Mouse (Mus musculus) left cerebral cortex, postnatal 14 days (tissue): Measurements from ENCODE around the gene Lmbr1l. TPM values are rescaled to one million over a fixed set of nuclear protein-coding genes. Genes with fewer than 3 reads are reported as not detected.

Experiments used
- DNase-seq, 2 experiments: peaks; one replicate each; pipeline ENCODE4 v3.0.0; 2021 to 2022; ENCODE audit warnings: low spot score in 2 of 2, mixed read lengths in 1 of 2
- intact Hi-C: fragments of 180-260 bp; cut with DNase I; formaldehyde crosslinking; loops from one replicate; pipeline ENCODE4 v1.15.1; 2025
- total RNA-seq, 2 experiments: library from RNA; stranded (reverse); gene quantifications; 2 replicates each; pipeline ENCODE4 v1.2.3; 2021

Gene Lmbr1l
- total RNA-seq, 2 experiments from 2014 or later = 17.9 to 18.1 TPM

GRCm38 (mm10) chr15:98880978-98881655 lies 36.9 kb downstream of the Lmbr1l start:
- DNase-seq = peak; percentile 90 to 95
- intact Hi-C loops = loop anchor here (5.0 kb wide), 1 partner anchor 36 kb away; the partner anchor contains the start of gene Lmbr1l

GRCm38 (mm10) chr15:98877331-98877730 lies 40.7 kb downstream of the Lmbr1l start:
- intact Hi-C loops = loop anchor here (5.0 kb wide), 1 partner anchor 50 kb away; no protein-coding TSS in a partner anchor
- DNase-seq = peak; percentile 75 to 77

GRCm38 (mm10) chr15:98871916-98872888 lies 45.8 kb downstream of the Lmbr1l start:
- intact Hi-C loops = no loop called here
- DNase-seq = peak; percentile 93 to 96

- intact Hi-C loops = no loop called here
- no peak for DNase-seq
Measured at GRCm38 (mm10) chr15:98871070-98871915, 46.7 kb downstream of the Lmbr1l start, which contains the start of gene Kmt2d. TSS of gene Kmt2d (minus strand) at chr15:98871204.

GRCm38 (mm10) chr15:98870179-98871069 lies 47.6 kb downstream of the Lmbr1l start:
- intact Hi-C loops = no loop called here

GRCm38 (mm10) chr15:98869342-98870178 lies 48.5 kb downstream of the Lmbr1l start:
- intact Hi-C loops = no loop called here

More at GRCm38 (mm10) chr15:98870179-98871069, 47.6 kb downstream of the Lmbr1l start:
- DNase-seq = no peak

GRCm38 (mm10) chr15:98868346-98869063 lies 49.5 kb downstream of the Lmbr1l start:
- intact Hi-C loops = no loop called here
- no peak for DNase-seq

More at GRCm38 (mm10) chr15:98869342-98870178, 48.5 kb downstream of the Lmbr1l start:
- no peak for DNase-seq

GRCm38 (mm10) chr15:98867321-98867720 lies 50.7 kb downstream of the Lmbr1l start:
- intact Hi-C loops = no loop called here
- DNase-seq = peak; percentile 54 to 57

- DNase-seq = no peak
- intact Hi-C loops = no loop called here
Measured at GRCm38 (mm10) chr15:98866501-98866900, 51.5 kb downstream of the Lmbr1l start.

- no peak for DNase-seq
Measured at GRCm38 (mm10) chr15:98865771-98866170, 52.3 kb downstream of the Lmbr1l start.

GRCm38 (mm10) chr15:98864951-98865350 lies 53.1 kb downstream of the Lmbr1l start:
- no peak for DNase-seq
- intact Hi-C loops = no loop called here

More at GRCm38 (mm10) chr15:98865771-98866170, 52.3 kb downstream of the Lmbr1l start:
- intact Hi-C loops = no loop called here

GRCm38 (mm10) chr15:98863451-98863958 lies 54.5 kb downstream of the Lmbr1l start:
- intact Hi-C loops = no loop called here
- no peak for DNase-seq

GRCm38 (mm10) chr15:98861701-98862410 lies 56.2 kb downstream of the Lmbr1l start:
- DNase-seq = no peak
- intact Hi-C loops = no loop called here

GRCm38 (mm10) chr15:98860921-98861320 lies 57.1 kb downstream of the Lmbr1l start:
- intact Hi-C loops = no loop called here
- DNase-seq = no peak

GRCm38 (mm10) chr15:98859319-98860043 lies 58.5 kb downstream of the Lmbr1l start:
- intact Hi-C loops = no loop called here
- DNase-seq = no peak
